Mouse (Mus musculus) kidney, adult 18-20 months (tissue): ENCODE measurements at regions not wholly inside any gene's neighbourhood (a gene's known extent, or its start where the extent isn't known, plus 50 kb on each side); places are given as distances from the start of the nearest gene placed in this dataset.

ENCODE experiments used
- DNase-seq: peaks from one replicate; pipeline ENCODE4 v3.0.0; 2021

DNA sequence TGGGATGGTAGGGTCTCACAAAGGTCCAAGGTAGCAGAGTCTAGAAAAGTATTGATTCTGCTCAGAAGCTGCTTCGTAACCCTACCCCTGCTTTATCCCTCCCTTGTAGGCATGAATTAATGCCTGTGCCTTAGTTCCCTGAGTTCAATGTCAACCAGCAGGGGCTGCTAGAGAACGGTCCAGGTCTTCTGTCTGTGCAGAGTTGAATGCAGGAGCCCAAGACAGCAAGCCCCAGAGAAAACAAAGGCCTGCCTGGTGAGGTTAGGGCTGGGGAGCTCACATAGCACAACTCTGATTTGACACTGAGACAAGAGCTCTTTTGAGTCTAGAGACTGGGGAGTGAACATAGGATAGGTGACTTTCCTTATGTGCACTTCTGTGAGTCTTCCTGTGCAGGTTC, 56.6 kb downstream of the Olig3 start:
- no peak for DNase-seq

GRCm38 (mm10) chr10:19413935-19414334, 57.6 kb downstream of the Olig3 start:
- DNase-seq: no peak

- DNase-seq: no peak
Measured at GRCm38 (mm10) chr10:19414834-19415233, 58.5 kb downstream of the Olig3 start.

DNA sequence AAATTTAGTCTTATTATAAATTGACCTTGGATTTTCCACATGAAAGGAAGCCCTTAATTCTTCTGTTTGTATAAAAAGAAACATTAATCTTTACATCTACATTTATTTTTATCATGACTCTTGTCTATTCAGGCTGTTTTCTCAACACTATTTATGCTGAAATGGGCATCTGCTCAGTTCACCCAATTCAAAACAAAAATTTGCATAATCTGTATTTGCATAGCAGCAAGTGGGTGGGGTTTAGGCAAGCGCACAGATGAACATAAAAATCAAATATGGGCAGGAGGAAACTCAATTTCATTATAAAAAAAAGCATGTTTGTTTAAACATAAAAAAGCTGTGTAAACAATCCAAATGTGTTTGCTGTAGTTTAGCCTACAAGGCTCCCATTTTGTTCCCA, 67.7 kb downstream of the Olig3 start:
- DNase-seq: no peak

DNA sequence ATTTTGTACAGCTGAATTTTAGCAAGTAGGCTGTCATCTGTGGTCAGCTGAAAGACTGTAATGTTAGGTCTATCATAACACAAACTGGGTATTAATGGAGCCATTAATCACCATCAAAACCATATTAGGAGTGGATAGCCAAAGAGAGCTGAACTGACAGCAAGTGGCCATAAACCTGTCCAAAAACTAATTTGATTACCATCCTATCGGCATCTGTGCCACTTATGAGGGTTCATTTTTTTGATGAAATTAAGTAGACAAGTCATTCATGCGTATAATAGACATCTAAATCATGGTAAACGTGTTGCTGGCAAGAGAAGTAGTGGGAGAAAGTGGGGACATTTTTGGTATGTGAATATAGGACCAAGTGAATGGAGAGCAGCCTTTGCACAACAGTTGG, 68.6 kb downstream of the Olig3 start:
- DNase-seq: no peak

DNA sequence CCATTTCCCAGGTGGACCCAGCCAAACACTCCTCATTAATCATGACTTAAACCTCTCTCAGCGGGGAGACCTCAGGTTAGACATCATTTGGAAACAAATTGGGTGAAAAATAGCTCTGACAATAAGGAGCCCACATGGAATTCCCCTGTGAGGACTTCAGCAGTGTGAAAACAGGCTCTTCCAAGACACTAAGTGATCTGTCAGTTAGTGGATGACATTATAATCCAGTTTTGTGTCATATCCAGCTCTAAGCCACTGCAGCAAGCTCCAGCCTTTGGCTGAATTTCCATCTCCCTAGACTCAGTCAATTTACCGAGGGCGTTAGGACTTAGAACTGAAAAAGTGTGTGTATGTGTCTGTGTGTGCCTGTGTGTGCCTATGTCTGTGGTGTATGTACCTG, 70.5 kb downstream of the Olig3 start:
- no peak for DNase-seq

DNA sequence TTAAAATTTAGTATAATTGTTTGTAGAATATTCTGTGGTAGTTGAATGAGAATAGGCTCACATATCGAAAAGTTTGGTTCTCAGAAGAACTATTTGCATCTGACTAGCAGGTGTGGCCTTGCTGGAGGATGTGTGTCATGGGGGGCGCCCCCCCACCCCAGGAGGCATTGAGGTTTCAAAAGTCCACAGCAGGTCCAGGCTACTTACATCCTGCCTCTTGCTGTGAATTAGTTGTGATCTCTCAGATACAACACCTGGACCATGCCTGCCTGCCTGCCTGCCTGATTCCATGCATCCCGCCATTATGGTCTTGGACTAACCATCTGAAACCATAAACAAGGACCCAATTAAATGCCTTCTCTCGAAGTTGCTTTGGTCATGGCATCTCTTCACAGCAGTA, 76.2 kb downstream of the Olig3 start:
- no peak for DNase-seq

GRCm38 (mm10) chr10:19434661-19435060, 78.3 kb downstream of the Olig3 start:
- no peak for DNase-seq

GRCm38 (mm10) chr10:19441807-19442206, 85.5 kb downstream of the Olig3 start:
- no peak for DNase-seq

GRCm38 (mm10) chr10:19443516-19443915, 87.2 kb downstream of the Olig3 start:
- DNase-seq: no peak

DNA sequence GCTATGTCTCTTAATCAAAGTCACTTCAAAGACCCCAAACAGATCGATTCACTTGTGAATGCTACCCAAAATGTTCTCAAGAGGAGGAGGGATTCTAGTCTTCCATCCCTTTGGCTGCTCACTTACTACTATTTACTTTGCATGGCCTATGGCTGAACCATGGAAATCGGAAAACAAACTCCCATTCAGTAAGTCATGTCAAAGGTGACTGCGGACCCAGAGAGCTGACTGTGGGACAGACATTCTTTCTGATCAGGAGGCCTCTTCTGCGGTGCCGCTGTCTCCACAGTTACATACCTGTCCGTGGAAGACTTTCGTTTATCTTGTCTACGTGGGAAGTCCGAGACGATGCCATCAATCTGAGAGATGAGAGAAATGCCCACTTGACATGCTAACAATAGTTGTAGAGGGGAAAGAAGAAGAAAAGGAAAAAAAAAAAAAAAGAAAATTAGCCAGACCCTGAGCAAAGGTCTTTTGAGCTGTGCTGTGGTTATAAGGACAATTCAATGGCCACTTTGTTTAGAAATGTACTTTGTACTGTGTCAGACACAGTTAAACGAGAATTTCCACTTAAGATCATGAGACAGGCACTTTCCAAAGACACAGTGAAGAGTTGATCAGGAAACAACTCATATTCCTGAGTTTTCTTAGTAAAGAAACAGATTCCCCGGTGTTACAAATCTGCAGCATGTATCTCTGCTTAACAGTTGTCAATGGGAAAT, 92.7 kb downstream of the Olig3 start:
- no peak for DNase-seq

DNA sequence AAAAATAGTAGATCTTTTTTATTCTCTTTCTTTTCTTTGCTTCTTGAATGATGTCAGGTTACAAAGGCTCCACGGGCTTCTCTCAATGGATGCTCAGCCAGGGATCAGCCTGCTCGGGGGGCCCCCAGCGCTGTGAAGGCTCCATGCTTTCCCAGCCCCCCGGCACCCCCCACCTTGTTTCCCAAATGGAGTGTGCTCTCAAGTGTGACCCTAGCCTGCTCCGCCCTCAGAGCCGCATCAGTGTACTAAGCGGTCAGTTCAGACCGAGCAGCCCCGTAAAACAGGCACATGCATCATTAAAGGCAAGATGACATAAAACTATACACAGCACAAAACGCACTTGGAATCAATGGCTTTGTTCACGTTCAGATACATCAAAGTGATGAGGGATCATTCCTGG, 102.7 kb downstream of the Olig3 start:
- no peak for DNase-seq

- DNase-seq: no peak
Measured at GRCm38 (mm10) chr10:19459709-19460108, 103.4 kb downstream of the Olig3 start.

DNA sequence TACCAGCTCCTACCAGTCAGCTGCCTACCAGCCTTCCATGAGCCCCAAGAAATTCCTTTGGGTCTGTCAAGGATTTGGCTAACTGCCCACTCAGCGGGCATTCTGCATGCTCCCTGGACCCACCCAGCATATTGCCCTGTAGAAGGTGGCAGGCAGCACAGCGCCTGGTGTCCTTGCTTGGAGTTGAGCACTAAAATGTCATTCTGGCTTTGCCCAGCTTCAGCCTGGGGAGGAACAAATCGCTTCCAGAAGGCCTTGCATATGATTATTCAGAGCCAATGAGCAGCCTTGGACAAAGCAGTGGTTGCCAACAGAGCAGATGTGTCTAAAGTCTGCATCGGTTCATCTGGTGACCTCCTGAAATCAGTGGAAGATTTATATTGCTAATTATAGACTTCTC, 103.8 kb downstream of the Olig3 start:
- no peak for DNase-seq

DNA sequence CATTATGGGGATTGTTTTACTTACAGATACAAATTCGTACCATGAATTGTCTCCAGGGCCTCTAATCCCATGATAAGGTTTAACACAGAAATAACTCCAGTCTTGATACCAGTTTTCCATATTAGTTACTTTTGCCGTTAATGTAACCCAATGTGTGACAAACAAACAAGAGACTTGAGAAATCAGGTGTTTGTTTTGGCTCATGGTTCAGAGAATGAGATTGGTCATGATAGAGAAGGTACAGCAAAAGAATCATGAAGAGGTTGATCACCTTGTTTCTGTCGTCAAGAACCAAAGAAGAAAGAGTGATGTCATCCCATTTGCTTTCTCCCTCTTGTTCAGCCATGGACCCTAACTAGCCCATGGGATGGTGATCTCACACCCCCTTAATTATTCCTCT, 107.5 kb downstream of the Olig3 start:
- DNase-seq: no peak

DNA sequence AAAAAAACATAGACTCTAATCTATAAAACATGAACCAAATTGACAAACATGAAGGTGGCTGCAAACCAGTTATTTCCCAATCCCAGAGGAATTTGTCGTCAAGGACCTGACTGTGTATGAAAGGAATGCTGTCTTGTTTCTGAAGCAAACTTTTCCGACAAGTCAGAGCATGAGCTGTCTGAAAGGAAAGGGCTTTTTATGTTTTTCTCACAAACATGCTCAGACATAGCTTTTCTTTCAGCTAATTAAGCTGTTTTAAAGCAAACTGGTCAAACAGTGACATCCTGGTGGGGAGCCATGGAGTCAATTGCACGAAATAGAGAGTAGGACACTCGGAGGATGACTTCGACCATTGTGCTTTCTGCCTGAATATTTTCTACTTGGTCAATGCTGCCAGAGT, 108.2 kb downstream of the Olig3 start:
- DNase-seq: no peak

DNA sequence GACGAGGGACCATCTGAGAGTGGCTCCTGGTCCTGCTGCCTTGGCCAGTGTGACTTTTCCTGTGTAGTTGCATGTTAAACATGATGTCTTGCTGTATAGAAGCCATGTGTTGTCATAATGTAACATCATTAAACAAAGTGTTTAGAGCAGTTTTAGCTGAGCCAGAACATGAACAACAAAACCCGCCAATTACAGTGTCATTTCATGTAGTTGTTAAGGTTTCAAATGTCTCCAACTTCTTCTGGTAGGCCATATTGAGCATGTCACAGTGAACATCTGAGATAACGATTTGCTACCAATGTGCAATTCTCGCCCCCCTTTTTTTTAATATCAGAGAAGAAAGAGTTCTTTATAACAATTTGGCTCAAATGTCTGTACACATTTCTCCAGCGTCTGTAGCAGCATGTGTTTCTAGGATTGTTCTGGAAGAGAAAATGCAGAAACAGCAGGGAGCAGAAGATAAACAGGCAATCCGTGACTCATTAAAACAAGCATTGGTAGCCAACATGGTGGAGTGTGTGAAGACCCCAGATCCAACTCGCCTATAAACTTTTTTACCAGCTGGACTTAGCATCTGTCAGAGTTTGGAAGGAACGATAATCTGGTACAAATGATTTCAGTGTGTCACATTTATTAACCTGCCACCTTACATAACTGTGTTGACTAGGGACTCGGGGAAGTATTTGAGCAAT, 115.2 kb downstream of the Olig3 start:
- no peak for DNase-seq

DNA sequence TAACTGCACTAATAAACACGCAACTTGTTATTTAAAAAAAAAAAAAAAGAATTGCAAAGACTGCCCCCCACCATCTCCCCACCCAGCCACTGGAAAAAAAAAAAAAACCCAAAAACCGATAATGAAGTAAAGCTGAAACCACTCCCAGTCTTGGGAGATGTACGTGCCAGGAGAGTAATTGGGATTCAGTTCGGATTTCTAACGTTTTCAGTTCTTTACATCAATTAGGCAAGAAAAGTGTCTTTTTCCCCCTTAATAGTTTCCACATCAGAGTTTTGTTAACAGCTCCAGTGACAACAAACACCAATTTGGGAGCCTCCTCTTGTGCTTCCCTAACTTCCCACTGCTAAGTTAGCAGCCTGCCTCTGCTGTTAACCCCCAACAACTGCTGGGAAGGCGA, 115.7 kb downstream of the Olig3 start:
- no peak for DNase-seq

DNA sequence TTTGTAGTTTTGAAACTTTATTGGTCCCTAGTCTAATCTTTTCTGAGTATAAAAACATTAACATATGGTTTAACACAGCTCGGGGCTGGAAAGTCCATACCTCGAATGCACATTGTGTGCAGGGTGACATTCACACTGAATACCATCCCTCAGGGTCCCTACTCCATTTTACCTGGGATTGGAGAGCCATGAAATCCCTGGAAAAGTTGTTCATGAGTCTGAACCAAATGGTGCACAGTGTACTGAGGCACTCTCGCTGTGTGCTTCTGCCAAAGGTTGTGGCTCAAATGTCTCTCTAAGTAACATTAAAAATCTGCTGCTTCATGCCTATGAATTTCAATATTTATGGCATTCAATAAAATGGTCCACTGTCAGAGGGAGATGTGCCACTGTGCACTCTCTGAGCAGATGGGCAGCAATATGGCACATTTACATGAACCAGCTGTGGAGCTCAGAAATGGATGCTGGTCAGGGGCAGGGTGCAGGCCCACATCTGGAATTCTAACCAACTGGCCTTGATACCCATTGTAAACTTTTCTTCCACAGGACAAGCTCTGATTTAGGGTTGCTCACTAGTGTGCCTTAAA, 116.7 kb downstream of the Olig3 start:
- no peak for DNase-seq

- DNase-seq: no peak
Measured at GRCm38 (mm10) chr10:19485537-19486135, 106.1 kb upstream of the Ifngr1 start.

DNA sequence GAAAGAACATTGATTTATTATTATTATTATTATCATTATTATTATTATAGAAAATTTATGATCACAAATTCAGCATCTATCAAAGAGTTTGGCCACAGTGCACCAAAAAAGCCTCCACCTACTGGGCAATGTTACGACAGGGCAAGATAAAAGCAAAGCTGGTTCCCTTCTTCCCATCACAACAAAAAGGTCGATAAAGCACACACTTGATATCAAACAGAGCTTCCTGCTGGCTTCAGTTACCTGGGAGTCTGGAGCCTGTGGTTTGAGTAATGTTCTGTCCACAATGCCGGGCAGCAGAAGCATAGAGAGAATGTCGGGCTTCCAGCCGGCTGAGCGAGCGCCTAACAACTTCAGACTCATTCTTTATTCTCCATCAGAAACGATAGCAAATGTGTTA, 101.2 kb upstream of the Ifngr1 start:
- DNase-seq: no peak

GRCm38 (mm10) chr10:19491513-19492380, 100.0 kb upstream of the Ifngr1 start:
- peak; percentile 63 for DNase-seq
